Mouse (Mus musculus) effector memory CD4-positive, alpha-beta T cell, adult 5 months (primary cell): ENCODE data around the gene Cdk16. TPM values are rescaled to one million over a fixed set of nuclear protein-coding genes. Genes with fewer than 3 reads are reported as not detected.

Experiments used
- polyA plus RNA-seq: library from polyadenylated mRNA; unstranded; fragments of 100-300 nt; shearing (Covaris generic); gene quantifications from one replicate; pipeline ENCODE4 v1.2.1, GENCODE M21; 2017

The Cdk16 gene
- 78.2 TPM for polyA plus RNA-seq

GRCm38 (mm10) chrX:20687519-20688067, at the start of gene Cdk16:
Gene Cdk16 (plus strand): TSS chrX:20687954.

GRCm38 (mm10) chrX:20658026-20658652, 29.6 kb upstream of the Cdk16 start, which contains the start of gene Uba1:
Gene Uba1 (plus strand): TSS chrX:20658326.

GRCm38 (mm10) chrX:20703741-20704290, 16.1 kb downstream of the Cdk16 start, which contains the start of gene Usp11:
Gene Usp11 (plus strand): TSS chrX:20703906.

Other genes with a start within 250 kb of the Cdk16 start
- not detected for gene Rgn, start 138.2 kb upstream of the Cdk16 start, polyA plus RNA-seq
- 39.9 TPM for gene Rbm10, start 70.5 kb upstream of the Cdk16 start, polyA plus RNA-seq
- gene Ndufb11, start 70.3 kb upstream of the Cdk16 start, polyA plus RNA-seq, result 141 TPM
- 167 TPM for gene Uba1, start 29.6 kb upstream of the Cdk16 start, polyA plus RNA-seq
- gene Usp11, start 16.0 kb downstream of the Cdk16 start, polyA plus RNA-seq, result 15.6 TPM
- 166 TPM for gene Araf, start 109.9 kb downstream of the Cdk16 start, polyA plus RNA-seq
- not detected for gene Timp1, start 182.2 kb downstream of the Cdk16 start, polyA plus RNA-seq
- gene Syn1, start 233.1 kb downstream of the Cdk16 start, polyA plus RNA-seq, result 0.15 TPM
- 1.1 TPM for gene Cfp, start 243.6 kb downstream of the Cdk16 start, polyA plus RNA-seq